Comparison of ENCODE assay signal across 8 mouse cellular contexts in genomic region chr15:36980238-36980637, GRCm38 (mm10). TPM values are rescaled to one million over a fixed set of nuclear protein-coding genes. Genes with fewer than 3 reads are reported as not detected.
A peak's percentile ranks its signal among the peaks of the same experiment; 100 is the strongest.
DNase-seq lines count a peak whose midpoint lies in the region; ATAC-seq and TF ChIP-seq lines count a peak whose summit lies in the region.

No protein-coding gene starts in this region.

- no peaks in the 10 kb centered on the region for H3K27me3 ChIP-seq in heart, embryonic 13.5 days (replicated peaks)
- no peaks in the 10 kb centered on the region for H3K27me3 ChIP-seq in MEL (ENCODE audit: control insufficient read depth in 1 of 2, insufficient read depth in 2 of 2, low read length in 2 of 2)
- H3K27me3 ChIP-seq in forebrain, postnatal 0 days (ENCODE audit: insufficient read depth, low read length) = no peaks in the 10 kb centered on the region
- peaks cover 2% of the 10 kb centered on the region for H3K27me3 ChIP-seq in megakaryocyte, embryonic 14.5 days (replicated peaks)

- H3K27ac ChIP-seq in heart, embryonic 13.5 days (replicated peaks) = peak overlapping the region; percentile 17
- H3K27ac ChIP-seq in MEL (ENCODE audit: control insufficient read depth, low read depth, low read length) = no peak overlapping the region
- H3K27ac ChIP-seq in forebrain, postnatal 0 days (ENCODE audit: low read depth, low read length) = peak overlapping the region; percentile 85

- 46% methylated on average over 8 of the region's 8 CpGs for WGBS in heart, embryonic 13.5 days
- 44% methylated on average over 8 of the region's 8 CpGs for WGBS in forebrain, postnatal 0 days

- peak overlapping the region; percentile 74 for H3K4me2 ChIP-seq in heart, embryonic 13.5 days
- H3K4me2 ChIP-seq in forebrain, postnatal 0 days (ENCODE audit: low read depth) = peak overlapping the region; percentile 56

- TF ChIP-seq POLR2A in MEL (IDR thresholded peaks at IDR 0.05; ENCODE audit: control insufficient read depth in 1 of 2, insufficient read depth in 1 of 2, low read depth in 1 of 2, low read length in 2 of 2, poor library complexity in 1 of 2) = no peak

- H3K36me3 ChIP-seq in heart, embryonic 13.5 days = no peaks in the 10 kb centered on the region
- no peaks in the 10 kb centered on the region for H3K36me3 ChIP-seq in MEL (ENCODE audit: control insufficient read depth in 1 of 2, insufficient read depth in 2 of 2, low read length in 2 of 2)
- H3K36me3 ChIP-seq in forebrain, postnatal 0 days (ENCODE audit: insufficient read depth) = no peaks in the 10 kb centered on the region
- peaks cover 39% of the 10 kb centered on the region for H3K36me3 ChIP-seq in megakaryocyte, embryonic 14.5 days (replicated peaks; ENCODE audit: low read length)

- no peak for TF ChIP-seq RAD21 in MEL (IDR thresholded peaks at IDR 0.05; ENCODE audit: low read depth, low read length)

- DNase-seq in heart, postnatal 10 days = no peak
- no peak for DNase-seq in MEL (ENCODE audit: low read depth, low spot score)
- no peak for DNase-seq in forebrain, postnatal 0 days
- no peak for DNase-seq in frontal cortex, postnatal 36 days (ENCODE audit: low spot score in 2 of 2)
- no peak for DNase-seq in ovary, postnatal 10 days (ENCODE audit: low spot score)
- no peak for DNase-seq in testis, postnatal 14 days (ENCODE audit: low spot score)

- intact Hi-C loops in heart, postnatal 10 days (cut with DNase I) = no loop called here

- H3K4me3 ChIP-seq in heart, embryonic 13.5 days = peak overlapping the region; percentile 54
- no peak overlapping the region for H3K4me3 ChIP-seq in MEL (ENCODE audit: control insufficient read depth in 1 of 2, insufficient read depth in 1 of 2, low read depth in 2 of 2, low read length in 2 of 2)
- H3K4me3 ChIP-seq in forebrain, postnatal 0 days (ENCODE audit: low read depth, low read length) = peak overlapping the region; percentile 40
- peak overlapping the region; percentile 29 for H3K4me3 ChIP-seq in megakaryocyte, embryonic 14.5 days (replicated peaks)

- no peaks in the 10 kb centered on the region for H3K79me2 ChIP-seq in MEL (ENCODE audit: control insufficient read depth, insufficient read depth, low read length, poor library complexity)

- ATAC-seq in heart, embryonic 13.5 days (ENCODE audit: extremely low read depth, insufficient number of reproducible peaks, low FRiP score, low TSS enrichment) = no peak
- peak; percentile 28; the same call in 1 of the 2 replicates for ATAC-seq in forebrain, postnatal 0 days

- TF ChIP-seq EP300 in MEL (IDR thresholded peaks at IDR 0.05; ENCODE audit: low read depth in 1 of 2, low read length in 2 of 2) = no peak

- H3K9ac ChIP-seq in heart, embryonic 13.5 days = peak overlapping the region; percentile 78
- no peak overlapping the region for H3K9ac ChIP-seq in MEL (ENCODE audit: control insufficient read depth, low read depth, low read length, poor library complexity, severe bottlenecking)
- H3K9ac ChIP-seq in forebrain, postnatal 0 days = peak overlapping the region; percentile 60; the same call in 1 of the 2 replicates

- H3K9me3 ChIP-seq in heart, embryonic 13.5 days = no peaks in the 10 kb centered on the region
- H3K9me3 ChIP-seq in MEL (replicated peaks; ENCODE audit: insufficient read depth, low read length) = no peaks in the 10 kb centered on the region
- no peaks in the 10 kb centered on the region for H3K9me3 ChIP-seq in forebrain, postnatal 0 days (ENCODE audit: low read length)
- H3K9me3 ChIP-seq in megakaryocyte, embryonic 14.5 days = peaks cover 13% of the 10 kb centered on the region

- TF ChIP-seq CTCF in MEL (IDR thresholded peaks at IDR 0.05 in 2 of 3, conservative IDR thresholded peaks at IDR 0.05 in 1 of 3; ENCODE audit: control insufficient read depth in 1 of 3, insufficient read depth in 1 of 3, low read depth in 2 of 3, low read length in 3 of 3, poor library complexity in 1 of 3, severe bottlenecking in 1 of 3) = no peak
- no peak for TF ChIP-seq CTCF in forebrain, postnatal 0 days (IDR thresholded peaks at IDR 0.05; ENCODE audit: low read depth)

- peaks cover 46% of the 10 kb centered on the region for H3K4me1 ChIP-seq in heart, embryonic 13.5 days
- peaks cover 0 to under 1% of the 10 kb centered on the region in 2 experiments; a peak in 1 of 4 replicates for H3K4me1 ChIP-seq in MEL (ENCODE audit: control insufficient read depth in 1 of 2, insufficient read depth in 2 of 2, low read length in 2 of 2)
- H3K4me1 ChIP-seq in forebrain, postnatal 0 days (ENCODE audit: insufficient read depth) = peaks cover 19% of the 10 kb centered on the region
- peaks cover 68% of the 10 kb centered on the region for H3K4me1 ChIP-seq in megakaryocyte, embryonic 14.5 days

TF ChIP-seq in MEL, 35 proteins besides CTCF, POLR2A, EP300 and RAD21:
- 0 out of 2 replicates have a peak, but pooled peaks have one; percentile 13 for TF ChIP-seq CHD2 (IDR thresholded peaks at IDR 0.05; ENCODE audit: low read length)
- no peak for TF ChIP-seq TAL1 (IDR thresholded peaks at IDR 0.05; ENCODE audit: low read length)

RNA-seq across cellular contexts. Expression of gene Zfp706, which starts 27.3 kb away (rescaled TPM):
- polyA plus RNA-seq in heart, embryonic 13.5 days (2015; fragmentation: Nextera tagmentation; extraction: Ambion mirVana) = 426 and 458 TPM in 2 replicates
- total RNA-seq in heart, postnatal 10 days (2021) = 100 to 1,000 TPM; 216 to 242 TPM
- total RNA-seq in MEL (2012; rRNA removed) = 64.0 and 66.3 TPM in 2 replicates
- polyA plus RNA-seq in MEL (2012; ENCODE audit: insufficient read depth in 1 of 2, insufficient read length in 2 of 2, low read depth in 1 of 2, low replicate concordance in 2 of 2, missing spikeins in 1 of 2) = 100 to 1,000 TPM in 1 of 2 experiments, 10 to 100 TPM in 1; 33.1 to 261 TPM
- 66.6 and 71.0 TPM in 2 replicates for total RNA-seq in forebrain, postnatal 0 days (2014; rRNA removed)
- 575 and 586 TPM in 2 replicates for polyA plus RNA-seq in forebrain, postnatal 0 days (2015; fragmentation: Nextera tagmentation; extraction: Ambion mirVana)
- 23.0 and 24.7 TPM in 2 replicates for polyA plus RNA-seq in megakaryocyte, embryonic 14.5 days (2012; ENCODE audit: insufficient read depth, low replicate concordance)

Comparison
In these comparisons a context has a peak if more than half of its experiments do, and no peak if none do; other contexts are left out.
1. H3K4me3 ChIP-seq: peak in heart, embryonic 13.5 days (single experiment), forebrain, postnatal 0 days (single experiment) and megakaryocyte, embryonic 14.5 days (single experiment); none in MEL (0 of 2).